ENCODE assay signal across 30 mouse cellular contexts in the genomic region with DNA sequence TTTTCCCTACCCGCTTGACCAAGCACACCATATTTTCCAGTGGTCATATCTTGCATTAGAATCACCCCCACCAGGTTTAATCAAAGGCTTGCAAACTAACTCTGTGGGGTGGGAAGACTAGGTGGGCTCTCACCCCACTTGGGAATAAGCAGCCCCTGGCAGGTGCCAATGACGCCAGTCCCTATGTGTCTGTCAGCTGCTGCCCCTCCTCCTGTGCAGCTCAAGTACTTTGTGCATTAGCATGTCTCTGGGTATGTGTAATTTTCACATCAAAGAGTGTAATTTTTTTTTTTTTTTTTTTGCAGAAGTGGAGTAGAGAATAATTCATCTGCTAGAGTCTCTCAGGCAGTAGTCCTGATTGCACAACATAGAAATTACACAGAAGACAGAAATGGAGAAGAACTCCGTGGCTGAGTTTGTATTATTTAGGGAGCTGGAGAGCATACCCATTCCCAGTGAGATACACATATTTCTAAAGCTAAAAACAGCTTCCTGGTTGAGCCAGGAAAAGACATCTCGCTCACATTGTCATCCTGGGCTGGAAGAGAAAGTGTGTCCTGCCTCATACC.
DNase-seq lines count a peak whose midpoint lies in the region; ATAC-seq and TF ChIP-seq lines count a peak whose summit lies in the region.
"Had no signal": no experiment of that assay in that cellular context is flagged by ENCODE, and none has a peak within 500 bp of the region (broad histone marks: within the 10 kb centered on the region; RNA-seq: fewer than 3 reads in every experiment).

No protein-coding gene starts in this region.

- no peaks in the 10 kb centered on the region for H3K9me3 ChIP-seq in forebrain, embryonic 13.5 days (replicated peaks)
- no peaks in the 10 kb centered on the region for H3K9me3 ChIP-seq in forebrain, embryonic 11.5 days (ENCODE audit: control insufficient read depth, low read length)
- no peaks in the 10 kb centered on the region for H3K9me3 ChIP-seq in lung, postnatal 0 days (ENCODE audit: low read length)
- no peaks in the 10 kb centered on the region for H3K9me3 ChIP-seq in forebrain, postnatal 0 days (ENCODE audit: low read length)
- H3K9me3 ChIP-seq: heart, embryonic 10.5 days; heart, embryonic 15.5 days; liver, embryonic 12.5 days; megakaryocyte, embryonic 14.5 days; midbrain, embryonic 12.5 days; neural tube, embryonic 15.5 days had no signal

- H3K4me2 ChIP-seq in forebrain, embryonic 13.5 days = no peak overlapping the region
- no peak overlapping the region for H3K4me2 ChIP-seq in forebrain, embryonic 11.5 days (ENCODE audit: low read depth, low read length, severe bottlenecking)
- H3K4me2 ChIP-seq in lung, postnatal 0 days (replicated peaks; ENCODE audit: low read depth, low read length) = no peak overlapping the region
- no peak overlapping the region for H3K4me2 ChIP-seq in forebrain, postnatal 0 days (ENCODE audit: low read depth)
- H3K4me2 ChIP-seq: heart, embryonic 15.5 days; liver, embryonic 12.5 days; midbrain, embryonic 12.5 days; neural tube, embryonic 15.5 days had no signal

- H3K36me3 ChIP-seq in forebrain, embryonic 13.5 days (ENCODE audit: poor library complexity, severe bottlenecking) = no peaks in the 10 kb centered on the region
- H3K36me3 ChIP-seq in forebrain, embryonic 11.5 days (ENCODE audit: control insufficient read depth, insufficient read depth, low read length) = no peaks in the 10 kb centered on the region
- no peaks in the 10 kb centered on the region for H3K36me3 ChIP-seq in lung, postnatal 0 days (ENCODE audit: insufficient read depth, low read length)
- H3K36me3 ChIP-seq in forebrain, postnatal 0 days (ENCODE audit: insufficient read depth) = no peaks in the 10 kb centered on the region
- H3K36me3 ChIP-seq: G1E; heart, embryonic 10.5 days; heart, embryonic 15.5 days; liver, embryonic 12.5 days; midbrain, embryonic 12.5 days; neural tube, embryonic 15.5 days had no signal

- no peaks in the 10 kb centered on the region for H3K27me3 ChIP-seq in forebrain, embryonic 13.5 days
- no peaks in the 10 kb centered on the region; the same call in 1 of the 2 replicates for H3K27me3 ChIP-seq in forebrain, embryonic 11.5 days (ENCODE audit: control insufficient read depth, insufficient read depth, low read length)
- no peaks in the 10 kb centered on the region for H3K27me3 ChIP-seq in lung, postnatal 0 days (replicated peaks; ENCODE audit: insufficient read depth, low read length)
- no peaks in the 10 kb centered on the region for H3K27me3 ChIP-seq in forebrain, postnatal 0 days (ENCODE audit: insufficient read depth, low read length)

- H3K9ac ChIP-seq in forebrain, embryonic 13.5 days = no peak overlapping the region
- no peak overlapping the region for H3K9ac ChIP-seq in forebrain, embryonic 11.5 days (ENCODE audit: low read length)
- no peak overlapping the region for H3K9ac ChIP-seq in lung, postnatal 0 days (replicated peaks; ENCODE audit: low read depth)
- no peak overlapping the region for H3K9ac ChIP-seq in forebrain, postnatal 0 days
- H3K9ac ChIP-seq: heart, embryonic 15.5 days; liver, embryonic 12.5 days; liver, postnatal 0 days; midbrain, embryonic 12.5 days; neural tube, embryonic 15.5 days had no signal

- 70% methylated on average over 4 of the region's 4 CpGs for WGBS in forebrain, embryonic 13.5 days
- WGBS in forebrain, embryonic 11.5 days = 79% methylated on average over 4 of the region's 4 CpGs
- 49% methylated on average over 4 of the region's 4 CpGs for WGBS in lung, postnatal 0 days
- 63% methylated on average over 4 of the region's 4 CpGs for WGBS in forebrain, postnatal 0 days

- H3K4me1 ChIP-seq in forebrain, embryonic 13.5 days = peaks cover 10% of the 10 kb centered on the region; the same call in 1 of the 2 replicates
- H3K4me1 ChIP-seq in forebrain, embryonic 11.5 days (replicated peaks; ENCODE audit: control insufficient read depth, insufficient read depth, low read length) = no peaks in the 10 kb centered on the region
- H3K4me1 ChIP-seq in lung, postnatal 0 days (ENCODE audit: insufficient read depth, low read depth, low read length) = no peaks in the 10 kb centered on the region
- H3K4me1 ChIP-seq in forebrain, postnatal 0 days (ENCODE audit: insufficient read depth) = peaks cover 7% of the 10 kb centered on the region
- H3K4me1 ChIP-seq: megakaryocyte, embryonic 14.5 days; midbrain, embryonic 12.5 days had no signal

- no peak for TF ChIP-seq CTCF in lung, postnatal 0 days (IDR thresholded peaks at IDR 0.05)
- no peak for TF ChIP-seq CTCF in forebrain, postnatal 0 days (IDR thresholded peaks at IDR 0.05; ENCODE audit: low read depth)

- no peak for TF ChIP-seq EP300 in lung, postnatal 0 days (IDR thresholded peaks at IDR 0.05)

- H3K27ac ChIP-seq in forebrain, embryonic 13.5 days = peak overlapping the region; percentile 8; the same call in 1 of the 2 replicates
- H3K27ac ChIP-seq in forebrain, embryonic 11.5 days (ENCODE audit: low read depth, low read length) = no peak overlapping the region
- no peak overlapping the region for H3K27ac ChIP-seq in lung, postnatal 0 days (ENCODE audit: low read length)
- no peak overlapping the region for H3K27ac ChIP-seq in forebrain, postnatal 0 days (ENCODE audit: low read depth, low read length)
- H3K27ac ChIP-seq: heart, embryonic 10.5 days; heart, embryonic 15.5 days; kidney, postnatal 0 days; liver, embryonic 12.5 days; midbrain, embryonic 12.5 days; neural tube, embryonic 15.5 days; stomach, postnatal 0 days had no signal

- H3K4me3 ChIP-seq in forebrain, embryonic 13.5 days = no peak overlapping the region
- no peak overlapping the region for H3K4me3 ChIP-seq in forebrain, embryonic 11.5 days (ENCODE audit: low read depth, low read length)
- H3K4me3 ChIP-seq in lung, postnatal 0 days (ENCODE audit: low read depth, low read length) = no peak overlapping the region
- H3K4me3 ChIP-seq in forebrain, postnatal 0 days (ENCODE audit: low read depth, low read length) = no peak overlapping the region
- H3K4me3 ChIP-seq: heart, embryonic 10.5 days; heart, embryonic 15.5 days; liver, embryonic 12.5 days; megakaryocyte, embryonic 14.5 days; midbrain, embryonic 12.5 days; neural tube, embryonic 15.5 days had no signal

- no peak for DNase-seq in forebrain, embryonic 11.5 days (ENCODE audit: low spot score)
- DNase-seq in lung, postnatal 0 days (ENCODE audit: low spot score) = peak; percentile 58
- no peak for DNase-seq in lung, postnatal 36 days
- DNase-seq in forebrain, postnatal 0 days = no peak
- DNase-seq in adrenal gland, adult 18-20 months (ENCODE audit: low spot score in 2 of 2) = no peak
- no peak for DNase-seq in ovary, postnatal 36 days (ENCODE audit: low spot score)
- no peak for DNase-seq in heart, adult 18-20 months
- DNase-seq: adrenal gland, postnatal 10 days; cerebellum, adult 18-20 months; cerebellum, postnatal 10 days; gastrocnemius, postnatal 10 days; kidney, adult 8-10 months; kidney, postnatal 4 days; liver, postnatal 0 days; lung, postnatal 14 days; right cerebral cortex, adult 18-20 months; spleen, adult 18-20 months; thymus, adult 2 months; thymus, postnatal 36 days had no signal

- peak; percentile 79 for ATAC-seq in forebrain, embryonic 13.5 days
- no peak for ATAC-seq in forebrain, embryonic 11.5 days (replicated peaks; ENCODE audit: low FRiP score)
- ATAC-seq in lung, postnatal 0 days = peak; percentile 19; the same call in 1 of the 2 replicates
- peak; percentile 81 for ATAC-seq in forebrain, postnatal 0 days
- ATAC-seq: hindbrain, embryonic 16.5 days; liver, embryonic 12.5 days; liver, postnatal 0 days had no signal
